Mouse (Mus musculus) bone marrow, adult 2 months (tissue): ENCODE data around the gene Rarb.

ENCODE experiments used
- CTCF ChIP-seq: fragments of 200-500 bp; IDR thresholded peaks from 2 replicates; pipeline ENCODE4 v1.5.1; 2011; ENCODE audit warnings: low read length, control low read depth; ENCODE audit not compliant: control insufficient read depth, insufficient read depth
- POLR2A ChIP-seq: fragments of 200-500 bp; IDR thresholded peaks from 2 replicates; pipeline ENCODE4 v1.6.1; 2011; ENCODE audit warnings: low read depth, mild to moderate bottlenecking, control low read depth, low read length, borderline replicate concordance; ENCODE audit not compliant: control insufficient read depth

GRCm38 (mm10) chr14:16678335-16678734, 140.6 kb downstream of the Rarb start:
- TF ChIP-seq CTCF (no peak), POLR2A (no peak)
